Mouse (Mus musculus) heart, embryonic 15.5 days (tissue): Measurements from ENCODE around the gene Gm14124. TPM values are rescaled to one million over a fixed set of nuclear protein-coding genes. Genes with fewer than 3 reads are reported as not detected.

Experiments used
- ATAC-seq: fragments of 200-750 bp; cut with Nextera tagmentation; replicated peaks from 2 replicates; pipeline ENCODE4 v1.8.0; 2017; ENCODE audit warnings: low read depth, moderate TSS enrichment; ENCODE audit not compliant: insufficient number of reproducible peaks, insufficient read depth, low FRiP score
- H3K27ac ChIP-seq: fragments of 300-500 bp; sonication (generic); 2 replicates; pipeline ENCODE4 v1.5.1; 2015; ENCODE audit warnings: mild to moderate bottlenecking, inconsistent platforms
- H3K27me3 ChIP-seq: fragments of 300-500 bp; sonication (generic); 2 replicates; pipeline ENCODE4 v1.6.1; 2015; ENCODE audit warnings: inconsistent platforms
- H3K36me3 ChIP-seq: fragments of 300-500 bp; sonication (generic); 2 replicates; pipeline ENCODE4 v1.6.1; 2015; ENCODE audit warnings: mild to moderate bottlenecking, inconsistent platforms
- H3K4me1 ChIP-seq: fragments of 300-500 bp; sonication (generic); replicated peaks from 2 replicates; pipeline ENCODE4 v1.6.1; 2015; ENCODE audit warnings: inconsistent platforms
- H3K4me2 ChIP-seq: fragments of 300-500 bp; sonication (generic); 2 replicates; pipeline ENCODE4 v1.6.1; 2015; ENCODE audit warnings: inconsistent platforms, mild to moderate bottlenecking, moderate library complexity
- H3K4me3 ChIP-seq: fragments of 300-500 bp; sonication (generic); 2 replicates; pipeline ENCODE4 v1.5.1; 2015; ENCODE audit warnings: mild to moderate bottlenecking, inconsistent platforms
- H3K9ac ChIP-seq: fragments of 300-500 bp; sonication (generic); 2 replicates; pipeline ENCODE4 v1.6.1; 2015; ENCODE audit warnings: mild to moderate bottlenecking, inconsistent platforms
- H3K9me3 ChIP-seq: fragments of 300-500 bp; sonication (generic); replicated peaks from 2 replicates; pipeline ENCODE4 v1.6.1; 2016; ENCODE audit warnings: inconsistent platforms
- WGBS: fragments of 180-500 bp; shearing (Covaris S2); methylation state at CpG from one replicate; pipeline ENCODE4 v1.1.7; 2015; ENCODE audit warnings: mixed read lengths; 5-methylcytosine and 5-hydroxymethylcytosine counted together
- polyA plus RNA-seq: library from polyadenylated mRNA; unstranded; fragments of >200 nt; fragmentation: Nextera tagmentation; extraction: Ambion mirVana; gene quantifications from 2 replicates; pipeline ENCODE4 v1.2.1, GENCODE M21; 2015

Gm14124 gene
- polyA plus RNA-seq, 1 experiment from 2014 or later, result not detected

- Histone ChIP-seq H3K9ac (no peak overlapping the region), H3K4me3 (no peak overlapping the region), H3K27me3 (no peaks in the 10 kb centered on the region), H3K9me3 (peaks cover 15% of the 10 kb centered on the region; the same call in 1 of the 2 replicates), H3K27ac (no peak overlapping the region), H3K4me2 (no peak overlapping the region), H3K36me3 (peaks cover 12% of the 10 kb centered on the region), H3K4me1 (no peaks in the 10 kb centered on the region; the same call in 1 of the 2 replicates)
- ATAC-seq, result no peak
Measured at GRCm38 (mm10) chr2:150316140-150316539, 58.8 kb downstream of the Gm14124 start.

DNA sequence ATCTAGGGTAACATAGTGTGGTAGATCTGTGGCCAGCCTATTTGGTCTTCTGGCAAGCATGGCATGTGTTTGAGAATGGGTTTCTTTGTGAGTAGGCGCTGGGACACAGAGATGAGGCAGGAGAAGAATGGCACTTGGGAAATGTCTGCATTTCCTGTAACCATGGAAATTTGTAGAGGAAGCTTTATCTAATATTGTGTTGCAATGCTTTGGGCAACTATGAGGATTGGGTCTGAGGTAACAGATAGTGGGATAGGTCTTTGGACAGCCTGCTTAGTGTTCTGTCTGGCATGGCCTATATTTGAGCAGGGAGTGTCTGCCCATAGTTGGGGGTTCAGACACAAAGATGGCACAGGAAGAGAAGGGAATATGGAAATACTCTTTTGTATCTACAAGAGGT, 61.7 kb downstream of the Gm14124 start:
- Histone ChIP-seq H3K4me1 (no peaks in the 10 kb centered on the region), H3K4me3 (no peak overlapping the region), H3K9me3 (peaks cover 17% of the 10 kb centered on the region; the same call in 1 of the 2 replicates), H3K9ac (no peak overlapping the region), H3K36me3 (peaks cover 26% of the 10 kb centered on the region), H3K27ac (no peak overlapping the region), H3K4me2 (no peak overlapping the region), H3K27me3 (no peaks in the 10 kb centered on the region)
- WGBS, result 94% methylated on average over 1 of the region's 1 CpGs
- no peak for ATAC-seq

Other genes starting within 250 kb of the Gm14124 start
- 5.2 and 5.5 TPM in 2 replicates for gene Zfp120, start 120.8 kb upstream of the Gm14124 start, polyA plus RNA-seq
- not detected in 2 replicates for gene Gm10770, start 77.8 kb upstream of the Gm14124 start, polyA plus RNA-seq
- gene Gm14139, start 75.8 kb upstream of the Gm14124 start, polyA plus RNA-seq, result not detected in 2 replicates
- gene Zfp937, start 39.4 kb upstream of the Gm14124 start, polyA plus RNA-seq, result 4.1 and 4.9 TPM in 2 replicates
- 2.0 and 2.7 TPM in 2 replicates for gene Gm21994, start 1.9 kb upstream of the Gm14124 start, polyA plus RNA-seq
- gene Gm10130, start 66.2 kb downstream of the Gm14124 start, polyA plus RNA-seq, result 1.9 TPM in 1 of 2 replicates, not detected in the other
- gene 3300002I08Rik, start 105.2 kb downstream of the Gm14124 start, polyA plus RNA-seq, result 4.1 and 4.7 TPM in 2 replicates
- 3.8 and 4.8 TPM in 2 replicates for gene Zfp442, start 194.0 kb downstream of the Gm14124 start, polyA plus RNA-seq
- gene Zfp345, start 227.6 kb downstream of the Gm14124 start, polyA plus RNA-seq, result 0.06 and 0.08 TPM in 2 replicates